Mouse (Mus musculus) intestine, embryonic 15.5 days (tissue): ENCODE data around the gene Zfr. TPM values are rescaled to one million over a fixed set of nuclear protein-coding genes. Genes with fewer than 3 reads are reported as not detected.
A peak's percentile ranks its signal among the peaks of the same experiment; 100 is the strongest.

ENCODE experiments used
- ATAC-seq: fragments of 200-750 bp; cut with Nextera tagmentation; 2 replicates; pipeline ENCODE4 v1.8.0; 2017; ENCODE audit warnings: moderate TSS enrichment, moderate library complexity
- H3K27ac ChIP-seq: fragments of 300-500 bp; sonication (generic); 2 replicates; pipeline ENCODE4 v1.5.1; 2015; ENCODE audit warnings: mild to moderate bottlenecking, inconsistent platforms
- H3K27me3 ChIP-seq: fragments of 300-500 bp; sonication (generic); replicated peaks from 2 replicates; pipeline ENCODE4 v1.6.1; 2015; ENCODE audit warnings: inconsistent platforms
- H3K36me3 ChIP-seq: fragments of 300-500 bp; sonication (generic); 2 replicates; pipeline ENCODE4 v1.6.1; 2015; ENCODE audit warnings: inconsistent platforms
- H3K4me1 ChIP-seq: fragments of 300-500 bp; sonication (generic); replicated peaks from 2 replicates; pipeline ENCODE4 v1.6.1; 2015; ENCODE audit warnings: inconsistent platforms
- H3K4me2 ChIP-seq: fragments of 300-500 bp; sonication (generic); replicated peaks from 2 replicates; pipeline ENCODE4 v1.6.1; 2015; ENCODE audit warnings: mild to moderate bottlenecking, inconsistent platforms
- H3K4me3 ChIP-seq: fragments of 300-500 bp; sonication (generic); replicated peaks from 2 replicates; pipeline ENCODE4 v1.5.1; 2015; ENCODE audit warnings: inconsistent platforms
- H3K9ac ChIP-seq: fragments of 300-500 bp; sonication (generic); 2 replicates; pipeline ENCODE4 v1.6.1; 2015; ENCODE audit warnings: inconsistent platforms
- H3K9me3 ChIP-seq: fragments of 300-500 bp; sonication (generic); 2 replicates; pipeline ENCODE4 v1.6.1; 2016; ENCODE audit warnings: inconsistent platforms
- WGBS: fragments of 180-500 bp; shearing (Covaris S2); methylation state at CpG from one replicate; pipeline ENCODE4 v1.1.7; 2015; 5-methylcytosine and 5-hydroxymethylcytosine counted together
- microRNA counts: library from miRNA; unstranded; fragments of <30 nt; microRNA quantifications from one replicate; lab custom pipeline; 2016
- polyA plus RNA-seq: library from polyadenylated mRNA; unstranded; fragments of >200 nt; fragmentation: Nextera tagmentation; extraction: Ambion mirVana; gene quantifications from 2 replicates; pipeline ENCODE4 v1.2.1, GENCODE M21; 2015

Zfr gene
- polyA plus RNA-seq, 1 experiment from 2014 or later = 95.4 TPM

DNA sequence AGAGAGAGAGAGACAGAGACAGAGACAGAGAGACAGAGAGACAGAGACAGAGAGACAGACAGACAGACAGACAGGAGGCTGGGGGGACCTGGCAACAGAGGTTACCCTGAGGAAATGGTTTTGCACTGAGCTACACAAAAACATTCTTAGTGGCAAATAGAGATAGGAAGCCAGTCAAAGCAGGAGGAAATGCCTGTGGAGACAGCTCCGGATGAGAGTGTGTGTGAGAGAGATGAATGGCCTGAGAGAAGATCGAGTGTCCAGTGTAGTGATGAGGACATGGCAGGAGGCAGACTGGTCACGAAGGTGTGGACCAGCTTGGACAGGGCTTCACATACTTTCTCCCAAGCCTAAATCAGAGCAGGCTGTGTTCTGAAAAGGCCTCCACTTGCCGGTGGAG lies 107.4 kb downstream of the Zfr start:
- Histone ChIP-seq H3K4me1 (peaks cover 27% of the 10 kb centered on the region), H3K36me3 (no peaks in the 10 kb centered on the region), H3K27ac (0 out of 2 replicates have a peak overlapping the region, but pooled peaks have one; percentile 37), H3K4me3 (no peak overlapping the region), H3K9me3 (no peaks in the 10 kb centered on the region), H3K4me2 (no peak overlapping the region), H3K27me3 (no peaks in the 10 kb centered on the region), H3K9ac (no peak overlapping the region)
- WGBS = 71% methylated on average over 4 of the region's 4 CpGs
- ATAC-seq = no peak

DNA sequence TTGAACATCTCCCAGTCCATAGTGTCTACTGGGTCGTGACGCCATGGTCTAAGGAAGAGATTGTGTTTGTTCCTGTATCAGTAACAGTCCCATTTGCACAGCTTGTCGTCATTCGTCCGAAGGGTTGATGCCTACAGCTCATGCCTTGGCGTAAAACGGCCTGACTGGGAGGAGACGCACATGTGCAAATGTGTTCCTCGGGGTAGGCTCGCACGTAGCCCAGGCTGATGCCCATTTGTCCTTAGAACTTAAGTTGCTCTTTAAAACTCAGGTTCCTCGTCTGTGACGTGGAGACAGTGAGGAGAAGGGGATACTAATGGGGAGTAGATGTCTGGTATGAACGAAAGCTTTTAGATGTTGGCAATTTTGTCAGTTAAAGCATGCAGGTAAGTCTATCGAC lies 109.3 kb downstream of the Zfr start:
- Histone ChIP-seq H3K4me2 (no peak overlapping the region), H3K36me3 (no peaks in the 10 kb centered on the region), H3K4me1 (peaks cover 19% of the 10 kb centered on the region), H3K9ac (no peak overlapping the region), H3K27me3 (no peaks in the 10 kb centered on the region), H3K4me3 (no peak overlapping the region), H3K27ac (no peak overlapping the region), H3K9me3 (no peaks in the 10 kb centered on the region)
- no peak for ATAC-seq
- WGBS = 93% methylated on average over 15 of the region's 15 CpGs

DNA sequence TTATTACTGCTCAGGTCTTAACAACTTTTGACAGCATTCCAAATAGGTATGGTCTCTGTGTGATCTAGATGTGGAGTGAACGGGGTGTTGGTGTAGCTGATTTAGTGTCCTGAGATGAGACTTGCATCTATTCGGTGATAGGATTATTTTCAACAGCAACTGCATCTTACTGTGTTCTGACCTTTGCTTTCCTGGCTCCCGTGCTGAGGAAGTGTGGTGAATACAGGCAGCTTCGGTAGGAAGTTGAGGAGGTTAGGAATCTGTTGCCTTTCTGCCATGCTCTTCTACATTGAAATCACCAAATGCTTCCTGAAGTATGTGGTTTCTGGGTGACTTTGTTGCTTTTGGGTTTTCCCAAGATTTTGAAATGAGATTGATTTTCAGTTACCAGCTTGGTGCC lies 109.7 kb downstream of the Zfr start:
- Histone ChIP-seq H3K27ac (no peak overlapping the region), H3K4me2 (no peak overlapping the region), H3K4me3 (no peak overlapping the region), H3K27me3 (no peaks in the 10 kb centered on the region), H3K36me3 (no peaks in the 10 kb centered on the region), H3K9me3 (no peaks in the 10 kb centered on the region), H3K4me1 (peaks cover 24% of the 10 kb centered on the region), H3K9ac (no peak overlapping the region)
- no peak for ATAC-seq
- 66% methylated on average over 4 of the region's 4 CpGs for WGBS

DNA sequence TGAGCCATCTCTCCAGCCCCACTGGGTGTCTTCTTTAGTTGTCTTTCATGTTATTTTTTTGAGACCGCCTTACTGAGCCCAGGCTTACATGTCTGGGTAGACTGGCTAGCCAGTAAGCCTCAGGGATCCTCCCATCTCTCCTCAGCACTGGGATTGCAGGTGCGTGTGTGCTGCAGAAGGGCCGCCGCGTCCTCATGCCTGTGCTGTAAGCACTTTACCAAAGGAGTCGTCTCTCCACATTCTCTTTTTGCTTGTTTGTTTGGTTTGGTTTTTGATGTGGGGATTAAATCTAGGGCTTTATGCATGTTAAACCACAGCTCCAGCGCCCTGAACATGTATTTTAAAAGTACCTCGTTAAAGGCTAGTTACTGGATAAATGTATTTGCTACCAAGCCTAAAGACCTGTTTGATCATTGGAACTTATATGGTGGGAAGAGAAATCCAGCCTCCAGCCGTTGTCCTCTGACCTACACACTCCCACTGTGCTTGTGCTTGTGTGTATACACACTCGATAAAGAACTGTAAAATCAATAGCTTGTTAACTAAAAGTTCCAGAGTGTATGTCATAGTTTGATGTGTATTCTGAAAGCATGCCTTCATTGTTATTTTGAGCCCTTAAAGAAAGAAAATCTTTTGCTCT lies 112.1 kb downstream of the Zfr start:
- 0 out of 2 replicates have a peak overlapping the region, but pooled peaks have one; percentile 24 for H3K27ac ChIP-seq
- no peak overlapping the region for H3K4me2 ChIP-seq
- H3K36me3 ChIP-seq = peaks cover 6% of the 10 kb centered on the region; the same call in 1 of the 2 replicates
- H3K27me3 ChIP-seq = no peaks in the 10 kb centered on the region
- no peak overlapping the region for H3K4me3 ChIP-seq
- ATAC-seq = peak; percentile 48
- H3K9me3 ChIP-seq = no peaks in the 10 kb centered on the region
- 65% methylated on average over 10 of the region's 10 CpGs for WGBS
- no peak overlapping the region for H3K9ac ChIP-seq
- peaks cover 23% of the 10 kb centered on the region for H3K4me1 ChIP-seq

DNA sequence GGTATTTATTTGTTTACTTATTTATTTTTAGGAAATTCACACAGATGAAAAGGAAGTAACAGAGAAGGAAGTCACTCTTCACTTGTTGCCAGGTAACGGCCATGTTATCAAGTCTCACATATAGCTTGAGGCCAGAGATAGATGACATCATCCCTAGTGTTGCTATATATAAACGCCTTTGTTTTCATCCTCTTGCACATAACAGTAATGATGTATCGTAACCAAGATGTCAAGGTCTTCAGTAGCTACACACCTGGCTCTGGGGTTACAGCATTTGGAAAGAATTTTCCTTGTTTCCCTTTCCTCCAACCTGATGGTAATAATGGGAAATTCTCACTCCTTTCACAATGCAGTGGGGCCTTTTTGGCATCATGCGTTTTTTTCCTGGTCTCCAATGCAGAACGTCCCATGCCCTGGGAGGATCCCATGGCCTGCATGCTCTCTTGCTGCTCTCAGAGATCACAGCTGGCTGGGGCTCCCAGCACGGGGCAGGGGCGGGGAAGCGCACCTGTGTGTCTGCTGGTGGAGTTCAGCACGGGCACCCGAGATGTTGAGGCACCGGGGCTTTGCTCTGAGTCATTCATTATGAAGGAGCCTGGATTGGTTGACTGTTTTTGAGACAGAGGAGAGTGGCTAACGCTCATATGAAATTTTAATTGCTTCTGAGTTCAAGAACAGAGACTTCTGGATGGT lies 112.8 kb downstream of the Zfr start:
- WGBS = 41% methylated on average over 12 of the region's 12 CpGs
- peaks cover 20% of the 10 kb centered on the region for H3K4me1 ChIP-seq
- H3K4me2 ChIP-seq = no peak overlapping the region
- H3K27ac ChIP-seq = peak overlapping the region; percentile 49; the same call in 1 of the 2 replicates
- no peaks in the 10 kb centered on the region for H3K9me3 ChIP-seq
- H3K27me3 ChIP-seq = no peaks in the 10 kb centered on the region
- peak; percentile 87 for ATAC-seq
- H3K36me3 ChIP-seq = peaks cover 6% of the 10 kb centered on the region; the same call in 1 of the 2 replicates
- no peak overlapping the region for H3K9ac ChIP-seq
- H3K4me3 ChIP-seq = no peak overlapping the region

DNA sequence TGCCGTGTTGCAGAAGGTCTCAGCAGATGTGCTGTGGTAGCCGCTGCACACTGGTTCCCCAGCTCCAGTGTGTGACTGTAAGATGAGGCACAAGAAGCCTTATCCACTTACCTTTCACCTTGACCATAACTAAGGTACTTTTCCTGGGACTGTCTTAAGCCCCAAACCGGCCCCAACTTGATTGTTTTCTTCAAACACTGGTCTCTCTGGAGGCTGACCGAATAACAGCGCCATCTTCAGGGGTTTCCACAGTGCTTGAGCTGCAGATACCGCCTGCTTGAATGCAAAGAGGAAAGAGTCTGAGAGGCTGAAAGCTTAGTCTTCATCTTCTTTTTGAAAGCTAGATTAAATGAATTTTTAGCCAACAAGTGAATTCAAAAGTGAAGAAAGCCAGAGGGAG lies 113.8 kb downstream of the Zfr start:
- Histone ChIP-seq H3K27ac (no peak overlapping the region), H3K4me1 (peaks cover 19% of the 10 kb centered on the region), H3K27me3 (no peaks in the 10 kb centered on the region), H3K36me3 (peaks cover 6% of the 10 kb centered on the region; the same call in 1 of the 2 replicates), H3K4me2 (no peak overlapping the region), H3K9ac (no peak overlapping the region), H3K9me3 (no peaks in the 10 kb centered on the region), H3K4me3 (no peak overlapping the region)
- ATAC-seq = no peak
- 84% methylated on average over 6 of the region's 6 CpGs for WGBS

DNA sequence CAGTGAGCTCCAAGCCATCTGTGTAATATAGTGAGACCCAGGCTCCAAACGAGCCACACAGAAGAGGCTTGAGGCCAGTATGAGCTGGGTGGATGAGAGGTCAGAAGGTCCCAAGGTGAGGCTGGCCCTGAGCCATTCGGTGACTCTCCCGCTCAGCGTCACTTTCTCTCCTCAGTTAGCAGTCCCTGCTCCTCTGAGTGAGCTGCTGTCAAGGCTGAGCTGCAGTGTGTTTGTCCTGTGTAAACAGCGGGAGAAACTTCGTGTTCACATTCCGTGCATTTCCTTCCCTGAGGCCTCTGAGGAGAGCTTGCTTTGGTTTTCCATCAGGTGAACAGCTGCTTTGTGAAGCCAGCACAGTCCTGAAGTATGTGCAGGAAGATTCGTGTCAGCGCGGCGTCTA lies 114.8 kb downstream of the Zfr start:
- H3K4me2 ChIP-seq = no peak overlapping the region
- 30% methylated on average over 11 of the region's 11 CpGs for WGBS
- peak overlapping the region; percentile 6; the same call in 1 of the 2 replicates for H3K9ac ChIP-seq
- peaks cover 19% of the 10 kb centered on the region for H3K4me1 ChIP-seq
- H3K36me3 ChIP-seq = peaks cover 8% of the 10 kb centered on the region; the same call in 1 of the 2 replicates
- peak overlapping the region; percentile 56 for H3K27ac ChIP-seq
- no peaks in the 10 kb centered on the region for H3K9me3 ChIP-seq
- ATAC-seq = peak; percentile 39
- no peaks in the 10 kb centered on the region for H3K27me3 ChIP-seq
- no peak overlapping the region for H3K4me3 ChIP-seq

DNA sequence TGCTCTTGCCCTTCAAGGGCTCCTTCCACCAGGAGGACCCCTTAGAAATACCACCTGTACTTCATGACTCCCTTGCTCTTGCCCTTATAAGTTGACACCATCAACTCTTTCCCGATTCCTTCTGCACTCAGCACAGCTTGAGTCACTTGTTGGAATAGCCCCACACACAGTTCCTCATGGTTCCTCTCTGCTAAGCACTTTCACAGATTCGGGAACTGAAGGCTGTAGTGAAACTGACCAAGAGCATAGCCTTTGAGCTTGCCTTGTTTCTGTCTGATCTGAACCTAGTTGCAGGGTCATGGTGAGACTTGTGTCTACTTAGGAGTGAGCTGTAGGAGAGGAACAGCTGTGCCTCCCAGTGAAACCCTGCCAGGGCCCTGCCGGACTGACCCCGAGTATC lies 115.4 kb downstream of the Zfr start:
- Histone ChIP-seq H3K27me3 (no peaks in the 10 kb centered on the region), H3K4me2 (no peak overlapping the region), H3K4me1 (peaks cover 19% of the 10 kb centered on the region), H3K9me3 (no peaks in the 10 kb centered on the region), H3K9ac (no peak overlapping the region), H3K4me3 (no peak overlapping the region), H3K36me3 (peaks cover 13% of the 10 kb centered on the region; the same call in 1 of the 2 replicates), H3K27ac (no peak overlapping the region)
- WGBS = 85% methylated on average over 4 of the region's 4 CpGs
- ATAC-seq = no peak

MicroRNAs encoded within 50 kb of the gene (microRNA counts, 519-probe panel; counts per million panel counts)
- 1,867 counts per million, percentile 39 among the panel's probes with 10 or more counts for microRNA mmu-miR-1898 (lab: Ali Mortazavi, UCI)

Other genes starting within 250 kb of the Zfr start
- 6.3 and 8.1 TPM in 2 replicates for gene Npr3, start 210.5 kb upstream of the Zfr start, polyA plus RNA-seq
- gene Sub1, start 120.8 kb upstream of the Zfr start, polyA plus RNA-seq = 619 and 750 TPM in 2 replicates
- gene Mtmr12, start 87.2 kb downstream of the Zfr start, polyA plus RNA-seq = 16.6 and 17.9 TPM in 2 replicates
- 79.5 and 85.1 TPM in 2 replicates for gene Golph3, start 203.6 kb downstream of the Zfr start, polyA plus RNA-seq
- gene 1810049J17Rik, start 204.1 kb downstream of the Zfr start, polyA plus RNA-seq = 0.69 and 1.8 TPM in 2 replicates